Mouse (Mus musculus): ENCODE data around the gene Cdh19. TPM values are rescaled to one million over a fixed set of nuclear protein-coding genes. Genes with fewer than 3 reads are reported as not detected.

The Cdh19 gene
- not detected in 2 replicates for total RNA-seq (2014; fragmentation: Nextera tagmentation)
- total RNA-seq (2017), result 0.05 and 0.06 TPM in 2 replicates
- polyA plus RNA-seq (2012), result not detected in 2 replicates

DNA sequence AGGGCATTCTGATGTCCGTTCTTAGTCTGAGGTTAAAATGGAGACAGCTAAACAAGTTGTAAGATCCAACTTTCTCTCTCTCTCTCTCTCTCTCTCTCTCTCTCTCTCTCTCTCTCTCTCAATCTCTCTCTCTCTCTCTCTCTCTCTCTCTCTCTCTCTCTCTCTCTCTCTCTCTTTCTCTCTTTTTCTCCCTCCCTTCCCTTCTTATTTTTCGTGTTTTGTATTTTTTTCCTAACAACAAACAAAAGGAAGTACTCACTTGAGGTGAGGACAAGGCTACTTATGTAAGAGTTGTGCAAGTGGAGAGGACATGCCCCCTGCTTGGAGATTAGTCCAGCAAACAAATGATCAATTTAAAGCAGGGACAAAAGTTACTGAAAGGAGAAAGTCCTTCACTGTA lies at the start of gene Cdh19:
Gene Cdh19, minus strand, starts transcription at position 101 of the 400 bp plus-strand sequence.
- H3K27me3 ChIP-seq (ENCODE audit: insufficient read depth, low read length), result no peaks in the 10 kb centered on the region
- DNase-seq (ENCODE audit: low spot score) (no peak), ATAC-seq (ENCODE audit: extremely low read depth, insufficient number of reproducible peaks, low FRiP score, poor library complexity, severe bottlenecking) (no peak)
- no peaks in the 10 kb centered on the region for H3K4me1 ChIP-seq (ENCODE audit: insufficient read depth, low read depth, low read length)
- no peaks in the 10 kb centered on the region for H3K9me3 ChIP-seq (replicated peaks)
- TF ChIP-seq GATA2 (IDR thresholded peaks at IDR 0.05; ENCODE audit: borderline replicate concordance, low read depth, low read length), result no peak
- no peak within 1 kb of the TSS for H3K4me3 ChIP-seq (ENCODE audit: low read depth, low read length)
- no peaks in the 10 kb centered on the region for H3K36me3 ChIP-seq (replicated peaks)

DNA sequence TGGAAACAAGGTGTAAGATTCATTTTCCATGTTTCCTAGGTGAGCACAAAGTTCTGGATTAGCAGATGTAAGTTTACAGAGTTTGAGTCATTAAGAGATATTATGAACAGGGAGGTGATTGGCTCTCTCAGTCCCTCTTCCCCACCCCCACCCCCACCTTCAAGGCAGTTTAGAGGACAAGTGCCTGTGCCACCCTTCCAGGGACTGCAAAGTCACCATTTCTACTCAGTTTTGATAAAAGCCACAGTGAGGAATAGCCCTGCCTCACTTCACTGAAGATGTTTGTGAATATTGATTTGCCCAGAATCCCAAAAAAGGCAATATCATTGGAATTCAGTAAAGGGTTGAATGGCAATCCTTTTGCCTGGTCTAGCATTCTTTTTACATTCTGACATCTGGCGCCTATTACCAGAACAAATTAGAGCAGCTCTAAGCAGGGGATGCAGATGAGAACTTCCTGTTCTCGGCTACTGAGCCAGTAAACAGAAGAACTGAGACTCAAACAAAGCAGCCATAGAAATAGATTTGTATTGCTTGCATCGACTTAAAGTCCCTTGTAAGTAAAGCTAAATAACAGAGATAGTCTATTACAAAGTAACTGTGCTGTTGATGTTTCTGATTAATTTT lies 43.2 kb upstream of the Cdh19 start:
- ATAC-seq (ENCODE audit: extremely low read depth, insufficient number of reproducible peaks, low FRiP score, poor library complexity, severe bottlenecking) (no peak), DNase-seq (ENCODE audit: low spot score) (no peak)
- no peaks in the 10 kb centered on the region for H3K4me1 ChIP-seq (ENCODE audit: insufficient read depth, low read depth, low read length)
- TF ChIP-seq GATA1 (IDR thresholded peaks at IDR 0.05; ENCODE audit: borderline replicate concordance, low read length) (no peak), TAL1 (conservative IDR thresholded peaks at IDR 0.05; ENCODE audit: low read depth, low read length) (no peak), POLR2AphosphoS5 (IDR thresholded peaks at IDR 0.05; ENCODE audit: insufficient replicate concordance, low read depth, low read length) (no peak), GATA2 (IDR thresholded peaks at IDR 0.05; ENCODE audit: borderline replicate concordance, low read depth, low read length) (no peak), CTCF (IDR thresholded peaks at IDR 0.05; ENCODE audit: low read depth, low read length) (no peak)
- H3K36me3 ChIP-seq (replicated peaks), result no peaks in the 10 kb centered on the region
- peaks cover 6% of the 10 kb centered on the region; the same call in 1 of the 2 replicates for H3K9me3 ChIP-seq (replicated peaks)
- H3K4me3 ChIP-seq (ENCODE audit: low read depth, low read length), result no peak overlapping the region
- H3K27me3 ChIP-seq (ENCODE audit: insufficient read depth, low read length), result no peaks in the 10 kb centered on the region

DNA sequence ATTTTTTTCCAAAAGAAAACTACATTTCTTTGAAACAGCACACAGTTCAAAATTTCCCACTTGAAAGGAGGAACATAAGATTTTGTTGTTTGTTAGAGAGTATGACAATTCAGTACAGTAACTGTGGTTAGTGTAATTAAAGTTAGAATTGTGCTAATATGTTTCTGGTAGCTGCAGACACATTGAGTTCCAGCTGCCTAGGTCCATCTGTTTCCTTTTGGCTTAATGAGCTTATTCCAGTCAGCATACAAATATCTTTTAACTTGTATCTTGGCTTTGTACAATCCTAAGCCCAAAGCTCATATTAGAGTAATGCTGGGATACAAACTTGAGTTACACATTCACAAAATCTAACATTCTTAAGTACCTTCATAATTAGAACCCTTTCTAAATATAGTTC lies 40.3 kb upstream of the Cdh19 start:
- Histone ChIP-seq H3K36me3 (replicated peaks) (no peaks in the 10 kb centered on the region), H3K4me3 (ENCODE audit: low read depth, low read length) (no peak overlapping the region), H3K4me1 (ENCODE audit: insufficient read depth, low read depth, low read length) (no peaks in the 10 kb centered on the region), H3K27me3 (ENCODE audit: insufficient read depth, low read length) (no peaks in the 10 kb centered on the region), H3K9me3 (replicated peaks) (peaks cover 2% of the 10 kb centered on the region; the same call in 1 of the 2 replicates)
- DNase-seq (ENCODE audit: low spot score) (no peak), ATAC-seq (ENCODE audit: extremely low read depth, insufficient number of reproducible peaks, low FRiP score, poor library complexity, severe bottlenecking) (no peak)
- TF ChIP-seq POLR2AphosphoS5 (IDR thresholded peaks at IDR 0.05; ENCODE audit: insufficient replicate concordance, low read depth, low read length) (no peak), CTCF (IDR thresholded peaks at IDR 0.05; ENCODE audit: low read depth, low read length) (no peak), TAL1 (conservative IDR thresholded peaks at IDR 0.05; ENCODE audit: low read depth, low read length) (no peak), GATA1 (IDR thresholded peaks at IDR 0.05; ENCODE audit: borderline replicate concordance, low read length) (no peak), GATA2 (IDR thresholded peaks at IDR 0.05; ENCODE audit: borderline replicate concordance, low read depth, low read length) (no peak)

DNA sequence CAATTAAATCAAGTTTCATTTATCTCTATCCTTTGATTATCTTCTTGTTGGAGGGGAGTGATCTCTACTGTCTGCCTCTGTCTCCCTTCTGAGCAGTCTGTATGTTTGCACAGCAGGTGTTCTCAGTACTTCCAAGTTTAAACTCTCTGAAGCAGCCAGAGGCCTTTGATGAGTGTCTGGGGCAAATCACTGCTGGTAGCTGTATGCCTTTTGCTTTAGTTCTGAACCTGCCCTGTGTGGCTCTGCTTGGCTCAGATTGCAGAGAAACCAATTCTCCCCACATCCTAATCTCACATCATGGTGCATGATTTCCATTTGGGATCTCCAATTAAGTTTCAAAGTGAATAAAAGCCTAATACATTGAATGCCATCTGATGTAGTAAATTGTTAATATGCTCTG lies 12.4 kb upstream of the Cdh19 start:
- TF ChIP-seq TAL1 (conservative IDR thresholded peaks at IDR 0.05; ENCODE audit: low read depth, low read length) (no peak), GATA1 (IDR thresholded peaks at IDR 0.05; ENCODE audit: borderline replicate concordance, low read length) (no peak), CTCF (IDR thresholded peaks at IDR 0.05; ENCODE audit: low read depth, low read length) (no peak), POLR2AphosphoS5 (IDR thresholded peaks at IDR 0.05; ENCODE audit: insufficient replicate concordance, low read depth, low read length) (no peak), GATA2 (IDR thresholded peaks at IDR 0.05; ENCODE audit: borderline replicate concordance, low read depth, low read length) (no peak)
- Histone ChIP-seq H3K9me3 (replicated peaks) (0 out of 2 replicates have a peak, but pooled peaks cover 2% of the 10 kb centered on the region), H3K27me3 (ENCODE audit: insufficient read depth, low read length) (no peaks in the 10 kb centered on the region), H3K4me1 (ENCODE audit: insufficient read depth, low read depth, low read length) (no peaks in the 10 kb centered on the region), H3K36me3 (replicated peaks) (no peaks in the 10 kb centered on the region), H3K4me3 (ENCODE audit: low read depth, low read length) (no peak overlapping the region)
- DNase-seq (ENCODE audit: low spot score), result no peak
- no peak for ATAC-seq (ENCODE audit: extremely low read depth, insufficient number of reproducible peaks, low FRiP score, poor library complexity, severe bottlenecking)

DNA sequence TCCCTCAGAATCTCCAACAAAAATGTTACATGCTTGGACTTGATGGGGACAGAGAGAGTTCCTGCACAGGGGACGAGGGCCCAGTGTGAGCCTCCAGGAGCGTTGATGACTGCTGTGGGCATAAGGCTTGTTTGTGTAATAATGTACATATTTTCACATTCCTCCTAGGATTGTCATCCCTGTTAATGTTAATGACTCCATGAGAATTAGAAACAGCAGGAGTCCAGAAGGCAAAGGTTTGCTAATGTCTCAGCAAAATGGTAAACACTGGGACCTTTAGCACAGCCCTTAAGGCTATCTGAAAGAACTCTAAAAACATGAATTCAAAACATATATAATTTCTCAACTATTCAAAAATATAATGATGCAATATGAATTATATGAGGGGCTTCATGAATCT lies 8.2 kb downstream of the Cdh19 start:
- H3K9me3 ChIP-seq (replicated peaks), result peaks cover 2% of the 10 kb centered on the region; the same call in 1 of the 2 replicates
- no peaks in the 10 kb centered on the region for H3K4me1 ChIP-seq (ENCODE audit: insufficient read depth, low read depth, low read length)
- TF ChIP-seq CTCF (IDR thresholded peaks at IDR 0.05; ENCODE audit: low read depth, low read length) (no peak), GATA1 (IDR thresholded peaks at IDR 0.05; ENCODE audit: borderline replicate concordance, low read length) (no peak), GATA2 (IDR thresholded peaks at IDR 0.05; ENCODE audit: borderline replicate concordance, low read depth, low read length) (no peak), POLR2AphosphoS5 (IDR thresholded peaks at IDR 0.05; ENCODE audit: insufficient replicate concordance, low read depth, low read length) (no peak), TAL1 (conservative IDR thresholded peaks at IDR 0.05; ENCODE audit: low read depth, low read length) (no peak)
- no peaks in the 10 kb centered on the region for H3K27me3 ChIP-seq (ENCODE audit: insufficient read depth, low read length)
- H3K36me3 ChIP-seq (replicated peaks), result no peaks in the 10 kb centered on the region
- no peak overlapping the region for H3K4me3 ChIP-seq (ENCODE audit: low read depth, low read length)
- no peak for ATAC-seq (ENCODE audit: extremely low read depth, insufficient number of reproducible peaks, low FRiP score, poor library complexity, severe bottlenecking)
- DNase-seq (ENCODE audit: low spot score), result no peak

DNA sequence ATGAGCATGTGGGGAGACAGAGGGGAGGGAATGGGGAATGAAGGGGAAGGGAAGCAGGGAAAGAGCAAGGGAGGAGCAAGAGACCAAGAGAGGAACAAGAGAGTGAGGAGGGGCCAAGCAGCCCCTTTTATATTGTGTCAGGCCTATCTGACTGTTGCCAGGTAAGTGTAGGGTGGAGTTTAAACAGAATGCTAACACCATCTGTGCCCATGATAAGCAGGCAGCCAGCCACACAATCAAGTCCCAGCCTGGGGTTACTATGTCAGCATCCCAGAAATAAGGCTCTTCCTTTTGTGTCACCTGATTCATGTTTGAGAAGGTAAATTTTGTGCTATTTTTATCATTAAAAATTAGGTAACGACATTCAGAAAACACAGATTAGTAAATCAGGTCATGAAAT lies 67.6 kb downstream of the Cdh19 start:
- TF ChIP-seq CTCF (IDR thresholded peaks at IDR 0.05; ENCODE audit: low read depth, low read length), result no peak
- TF ChIP-seq GATA2 (IDR thresholded peaks at IDR 0.05; ENCODE audit: borderline replicate concordance, low read depth, low read length), result no peak
- TF ChIP-seq POLR2AphosphoS5 (IDR thresholded peaks at IDR 0.05; ENCODE audit: insufficient replicate concordance, low read depth, low read length), result no peak
- no peak for TF ChIP-seq GATA1 (IDR thresholded peaks at IDR 0.05; ENCODE audit: borderline replicate concordance, low read length)
- no peak for TF ChIP-seq TAL1 (conservative IDR thresholded peaks at IDR 0.05; ENCODE audit: low read depth, low read length)
- Histone ChIP-seq H3K4me3 (ENCODE audit: low read depth, low read length) (no peak overlapping the region), H3K27me3 (ENCODE audit: insufficient read depth, low read length) (no peaks in the 10 kb centered on the region), H3K36me3 (replicated peaks) (no peaks in the 10 kb centered on the region), H3K4me1 (ENCODE audit: insufficient read depth, low read depth, low read length) (no peaks in the 10 kb centered on the region), H3K9me3 (replicated peaks) (peaks cover 10% of the 10 kb centered on the region)
- ATAC-seq (ENCODE audit: extremely low read depth, insufficient number of reproducible peaks, low FRiP score, poor library complexity, severe bottlenecking), result no peak
- no peak for DNase-seq (ENCODE audit: low spot score)
